Mouse (Mus musculus) heart, embryonic 10.5 days (tissue): ENCODE results near the gene Wdr19. TPM values are rescaled to one million over a fixed set of nuclear protein-coding genes. Genes with fewer than 3 reads are reported as not detected.
A peak's percentile ranks its signal among the peaks of the same experiment; 100 is the strongest.

Experiments used
- DNase-seq: peaks from one replicate; pipeline ENCODE4 v3.0.0-alpha.2; 2017; ENCODE audit warnings: low spot score
- H3K27ac ChIP-seq: fragments of 300-500 bp; sonication (generic); 2 replicates; pipeline ENCODE4 v1.5.1; 2016; ENCODE audit warnings: mild to moderate bottlenecking
- H3K27me3 ChIP-seq: fragments of 300-500 bp; sonication (generic); 2 replicates; pipeline ENCODE4 v1.6.1; 2016; ENCODE audit warnings: mild to moderate bottlenecking; ENCODE audit not compliant: poor library complexity, insufficient read depth, severe bottlenecking
- H3K36me3 ChIP-seq: fragments of 300-500 bp; sonication (generic); 2 replicates; pipeline ENCODE4 v1.6.1; 2016; ENCODE audit warnings: mild to moderate bottlenecking, moderate library complexity
- H3K4me1 ChIP-seq: fragments of 300-500 bp; sonication (generic); 2 replicates; pipeline ENCODE4 v1.6.1; 2016; ENCODE audit warnings: mild to moderate bottlenecking
- H3K4me3 ChIP-seq: fragments of 300-500 bp; sonication (generic); 2 replicates; pipeline ENCODE4 v1.5.1; 2016; ENCODE audit warnings: mild to moderate bottlenecking, moderate library complexity
- H3K9me3 ChIP-seq: fragments of 300-500 bp; sonication (generic); 2 replicates; pipeline ENCODE4 v1.6.1; 2016; ENCODE audit warnings: mild to moderate bottlenecking, moderate library complexity
- WGBS: fragments of 180-500 bp; shearing (Covaris S2); methylation state at CpG from one replicate; pipeline ENCODE4 v1.1.7; 2016; 5-methylcytosine and 5-hydroxymethylcytosine counted together
- polyA plus RNA-seq: library from polyadenylated mRNA; unstranded; fragments of >200 nt; fragmentation: Nextera tagmentation; extraction: Ambion mirVana; gene quantifications from 2 replicates; pipeline ENCODE4 v1.2.1, GENCODE M21; 2016

Wdr19 gene
- polyA plus RNA-seq, 1 experiment from 2014 or later, result 7.3 TPM

- Histone ChIP-seq H3K27me3 (no peaks in the 10 kb centered on the region), H3K4me3 (no peak overlapping the region), H3K9me3 (no peaks in the 10 kb centered on the region), H3K4me1 (peaks cover 5% of the 10 kb centered on the region; the same call in 1 of the 2 replicates), H3K36me3 (no peaks in the 10 kb centered on the region), H3K27ac (no peak overlapping the region)
- DNase-seq, result peak; percentile 19
- WGBS, result 83% methylated on average over 11 of the region's 11 CpGs
Observed at GRCm38 (mm10) chr5:65217305-65218269, 18.1 kb downstream of the Wdr19 start.

DNA sequence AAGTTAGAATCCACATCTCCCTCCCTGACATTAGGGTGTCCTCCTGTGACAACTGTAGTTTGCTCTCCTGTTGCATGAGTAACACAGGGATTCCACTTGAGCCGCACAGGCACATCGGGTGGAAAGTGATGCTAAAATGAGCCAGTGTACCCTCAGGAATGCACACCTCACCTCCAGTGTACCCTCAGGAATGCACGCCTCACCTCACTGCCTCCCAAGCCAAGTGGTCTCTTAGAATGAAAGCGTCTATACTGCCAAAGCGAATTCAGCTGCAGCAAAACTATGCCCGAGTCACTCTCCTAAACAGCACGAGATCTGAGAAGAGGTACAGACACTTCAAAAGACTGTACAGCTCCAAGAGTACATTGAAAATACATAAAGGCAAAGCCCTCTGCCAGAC lies 21.5 kb downstream of the Wdr19 start:
- Histone ChIP-seq H3K27ac (no peak overlapping the region), H3K4me3 (no peak overlapping the region), H3K27me3 (no peaks in the 10 kb centered on the region), H3K9me3 (no peaks in the 10 kb centered on the region), H3K4me1 (peaks cover 6% of the 10 kb centered on the region; the same call in 1 of the 2 replicates), H3K36me3 (0 out of 2 replicates have a peak, but pooled peaks cover 10% of the 10 kb centered on the region)
- peak; percentile 61 for DNase-seq
- 52% methylated on average over 7 of the region's 7 CpGs for WGBS

GRCm38 (mm10) chr5:65224056-65224455 lies 24.6 kb downstream of the Wdr19 start:
- Histone ChIP-seq H3K27me3 (no peaks in the 10 kb centered on the region), H3K4me3 (no peak overlapping the region), H3K36me3 (peaks cover 22% of the 10 kb centered on the region), H3K27ac (no peak overlapping the region), H3K4me1 (peaks cover 6% of the 10 kb centered on the region; the same call in 1 of the 2 replicates), H3K9me3 (no peaks in the 10 kb centered on the region)
- peak; percentile 51 for DNase-seq
- WGBS, result 69% methylated on average over 5 of the region's 5 CpGs

- 77% methylated on average over 12 of the region's 12 CpGs for WGBS
- H3K27ac ChIP-seq, result no peak overlapping the region
Observed at GRCm38 (mm10) chr5:65231289-65232003, 31.9 kb downstream of the Wdr19 start.

GRCm38 (mm10) chr5:65242740-65243139 lies 43.2 kb downstream of the Wdr19 start:
- Histone ChIP-seq H3K4me3 (no peak overlapping the region), H3K36me3 (peaks cover 4% of the 10 kb centered on the region; the same call in 1 of the 2 replicates), H3K27me3 (no peaks in the 10 kb centered on the region), H3K27ac (no peak overlapping the region), H3K4me1 (no peaks in the 10 kb centered on the region), H3K9me3 (no peaks in the 10 kb centered on the region)
- 51% methylated on average over 5 of the region's 5 CpGs for WGBS
- DNase-seq, result no peak

More at GRCm38 (mm10) chr5:65231289-65232003, 31.9 kb downstream of the Wdr19 start:
- no peak for DNase-seq
- H3K27me3 ChIP-seq, result no peaks in the 10 kb centered on the region
- peaks cover 21% of the 10 kb centered on the region for H3K36me3 ChIP-seq
- no peaks in the 10 kb centered on the region for H3K9me3 ChIP-seq
- H3K4me1 ChIP-seq, result no peaks in the 10 kb centered on the region
- H3K4me3 ChIP-seq, result no peak overlapping the region

GRCm38 (mm10) chr5:65247296-65247695 lies 47.8 kb downstream of the Wdr19 start:
- H3K4me3 ChIP-seq, result no peak overlapping the region
- 84% methylated on average over 3 of the region's 3 CpGs for WGBS

DNA sequence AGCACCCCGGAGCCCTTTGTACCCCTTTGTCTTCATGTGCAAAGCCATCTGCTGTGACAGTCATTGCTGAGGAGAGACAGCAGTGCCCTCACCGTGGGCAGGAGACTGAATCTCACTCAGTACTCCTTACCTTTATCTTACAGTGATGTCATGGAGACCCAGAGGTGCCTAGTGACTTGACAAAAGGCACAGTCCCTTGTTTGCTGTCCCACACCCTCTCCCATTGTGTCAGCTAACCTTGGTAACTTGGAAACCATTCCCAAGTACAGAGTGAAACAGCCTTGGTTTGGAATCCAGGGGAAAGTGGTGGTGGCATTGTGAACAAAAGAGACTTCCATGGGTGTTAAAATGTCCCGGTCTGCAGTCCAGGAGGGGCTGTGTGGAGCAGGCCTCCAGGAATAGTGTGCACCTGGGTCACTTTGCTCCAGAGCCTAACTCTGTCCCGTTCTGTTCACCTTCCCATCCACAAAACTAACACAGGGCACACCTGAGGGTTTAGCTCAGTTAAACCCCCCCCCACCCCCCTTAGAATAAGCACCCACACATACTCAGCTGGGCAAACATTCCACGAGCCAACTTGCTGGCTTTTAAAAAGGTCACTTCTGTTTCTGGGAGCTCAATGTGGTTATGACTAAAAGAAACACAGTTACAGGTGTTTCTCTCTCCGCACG lies 50.8 kb downstream of the Wdr19 start:
- Histone ChIP-seq H3K9me3 (no peaks in the 10 kb centered on the region), H3K4me1 (peaks cover 5% of the 10 kb centered on the region; the same call in 1 of the 2 replicates), H3K4me3 (no peak overlapping the region), H3K27ac (no peak overlapping the region), H3K27me3 (no peaks in the 10 kb centered on the region), H3K36me3 (peaks cover 31% of the 10 kb centered on the region)
- WGBS, result 73% methylated on average over 7 of the region's 7 CpGs
- no peak for DNase-seq

More at GRCm38 (mm10) chr5:65247296-65247695, 47.8 kb downstream of the Wdr19 start:
- peaks cover 17% of the 10 kb centered on the region for H3K36me3 ChIP-seq
- no peak for DNase-seq
- peaks cover 5% of the 10 kb centered on the region; the same call in 1 of the 2 replicates for H3K4me1 ChIP-seq
- H3K27ac ChIP-seq, result no peak overlapping the region
- no peaks in the 10 kb centered on the region for H3K27me3 ChIP-seq
- H3K9me3 ChIP-seq, result no peaks in the 10 kb centered on the region

DNA sequence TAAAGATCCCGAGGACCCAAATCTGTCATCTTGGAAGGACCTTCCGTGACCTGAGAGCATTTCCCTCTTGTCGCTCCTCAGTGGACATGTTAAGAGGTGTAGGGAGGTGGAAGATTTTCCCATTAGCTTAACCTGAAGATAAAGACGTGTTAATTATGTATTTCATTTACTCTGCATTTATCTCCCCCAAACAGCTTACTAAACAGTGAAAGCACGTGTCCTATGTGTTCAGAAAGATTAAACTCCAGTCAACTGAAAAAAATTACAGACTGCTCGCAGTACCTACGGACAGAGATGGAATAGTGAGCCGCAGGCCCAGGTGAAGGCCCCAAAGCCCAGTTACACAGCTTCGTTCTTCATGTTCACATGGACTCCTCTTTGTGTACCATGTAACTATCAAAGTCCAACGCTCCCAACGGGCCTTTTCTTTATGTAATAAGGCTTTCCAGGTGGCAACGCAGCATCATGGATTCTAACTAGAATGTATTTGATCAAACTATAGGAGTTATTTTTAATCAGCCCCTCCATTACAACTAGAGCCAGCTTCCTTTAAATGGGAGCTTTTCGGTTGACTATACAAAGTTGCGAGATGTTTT lies 58.5 kb downstream of the Wdr19 start:
- 90% methylated on average over 14 of the region's 14 CpGs for WGBS
- no peak overlapping the region for H3K4me3 ChIP-seq
- no peaks in the 10 kb centered on the region for H3K9me3 ChIP-seq
- H3K36me3 ChIP-seq, result peaks cover 71% of the 10 kb centered on the region
- no peak for DNase-seq
- H3K4me1 ChIP-seq, result no peaks in the 10 kb centered on the region
- H3K27ac ChIP-seq, result no peak overlapping the region
- no peaks in the 10 kb centered on the region for H3K27me3 ChIP-seq

GRCm38 (mm10) chr5:65273966-65274365 lies 74.5 kb downstream of the Wdr19 start:
- no peak for DNase-seq
- WGBS, result 87% methylated on average over 3 of the region's 3 CpGs
- H3K27ac ChIP-seq, result no peak overlapping the region
- H3K4me1 ChIP-seq, result no peaks in the 10 kb centered on the region
- H3K9me3 ChIP-seq, result no peaks in the 10 kb centered on the region
- H3K4me3 ChIP-seq, result no peak overlapping the region
- peaks cover 84% of the 10 kb centered on the region for H3K36me3 ChIP-seq
- no peaks in the 10 kb centered on the region for H3K27me3 ChIP-seq

GRCm38 (mm10) chr5:65279133-65279651 lies 79.7 kb downstream of the Wdr19 start:
- peaks cover 66% of the 10 kb centered on the region for H3K36me3 ChIP-seq
- no peaks in the 10 kb centered on the region for H3K27me3 ChIP-seq
- WGBS, result 90% methylated on average over 6 of the region's 6 CpGs
- no peaks in the 10 kb centered on the region for H3K9me3 ChIP-seq
- DNase-seq, result no peak
- no peaks in the 10 kb centered on the region for H3K4me1 ChIP-seq
- no peak overlapping the region for H3K27ac ChIP-seq
- H3K4me3 ChIP-seq, result no peak overlapping the region

DNA sequence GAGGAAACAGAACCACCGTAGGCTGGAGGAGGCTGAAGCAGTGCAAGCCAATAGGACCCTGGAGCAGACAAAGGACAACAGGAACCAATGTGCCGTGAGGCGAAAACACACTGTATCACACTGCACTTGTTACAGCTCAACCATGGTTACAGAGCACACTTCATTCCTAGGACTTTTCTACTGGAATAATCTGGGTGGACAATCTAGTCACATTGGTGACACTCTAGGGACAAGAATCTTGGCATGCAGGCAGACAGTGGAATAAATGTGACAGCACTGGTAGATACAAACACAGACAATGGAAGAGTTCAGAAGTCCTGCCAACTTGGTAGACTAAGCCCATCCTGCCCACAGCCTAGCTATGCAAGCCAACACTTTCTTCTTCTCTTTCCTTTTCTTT lies 81.7 kb downstream of the Wdr19 start:
- peaks cover 68% of the 10 kb centered on the region for H3K36me3 ChIP-seq
- no peak overlapping the region for H3K4me3 ChIP-seq
- no peaks in the 10 kb centered on the region for H3K4me1 ChIP-seq
- no peak for DNase-seq
- H3K27ac ChIP-seq, result no peak overlapping the region
- 93% methylated on average over 3 of the region's 3 CpGs for WGBS
- no peaks in the 10 kb centered on the region for H3K9me3 ChIP-seq
- no peaks in the 10 kb centered on the region for H3K27me3 ChIP-seq

GRCm38 (mm10) chr5:65284171-65284570 lies 84.7 kb downstream of the Wdr19 start:
- whole genome bisulfite sequencing, result 93% methylated on average over 3 of the region's 3 CpGs
- Histone ChIP-seq H3K9me3 (no peaks in the 10 kb centered on the region), H3K4me3 (no peak overlapping the region), H3K27ac (no peak overlapping the region), H3K36me3 (peaks cover 58% of the 10 kb centered on the region), H3K27me3 (no peaks in the 10 kb centered on the region), H3K4me1 (0 out of 2 replicates have a peak, but pooled peaks cover 4% of the 10 kb centered on the region)
- DNase-seq, result no peak
